Mouse (Mus musculus): ENCODE measurements around the gene Pkdrej. TPM values are rescaled to one million over a fixed set of nuclear protein-coding genes. Genes with fewer than 3 reads are reported as not detected.

Gene Pkdrej
- total and polyA plus RNA-seq, 2 experiments from 2014 or later, result 0.66 to 2.4 TPM

- DNase-seq (ENCODE audit: low spot score), result no peak
- no peaks in the 10 kb centered on the region for H3K27me3 ChIP-seq (ENCODE audit: control insufficient read depth, insufficient read depth, low read length)
- no peak overlapping the region for H3K4me3 ChIP-seq (ENCODE audit: low read depth, low read length)
- no peak overlapping the region for H3K27ac ChIP-seq (ENCODE audit: low read depth)
- H3K36me3 ChIP-seq (replicated peaks; ENCODE audit: control insufficient read depth, insufficient read depth, low read length), result no peaks in the 10 kb centered on the region
- no peak for TF ChIP-seq CTCF (IDR thresholded peaks at IDR 0.05; ENCODE audit: low read depth)
- TF ChIP-seq EP300 (IDR thresholded peaks at IDR 0.05; ENCODE audit: low read depth), result no peak
- WGBS, result 86% methylated on average over 8 of the region's 8 CpGs
- ATAC-seq (ENCODE audit: insufficient read depth, low read depth), result no peak
- no peak overlapping the region for H3K9ac ChIP-seq (replicated peaks; ENCODE audit: low read depth, low read length)
- H3K4me1 ChIP-seq (ENCODE audit: control insufficient read depth, insufficient read depth), result no peaks in the 10 kb centered on the region
- no peaks in the 10 kb centered on the region for H3K9me3 ChIP-seq (replicated peaks; ENCODE audit: control insufficient read depth, low read length)
- no peak overlapping the region for H3K4me2 ChIP-seq (ENCODE audit: low read depth, low read length)
Observed at GRCm38 (mm10) chr15:85768991-85769390, 52.5 kb downstream of the Pkdrej start.

GRCm38 (mm10) chr15:85766677-85767076 lies 54.9 kb downstream of the Pkdrej start:
- DNase-seq (ENCODE audit: low spot score), result no peak
- WGBS, result 84% methylated on average over 5 of the region's 5 CpGs
- no peak overlapping the region for H3K4me3 ChIP-seq (ENCODE audit: low read depth, low read length)
- H3K4me1 ChIP-seq (ENCODE audit: control insufficient read depth, insufficient read depth), result 0 out of 2 replicates have a peak, but pooled peaks cover 2% of the 10 kb centered on the region
- no peaks in the 10 kb centered on the region for H3K36me3 ChIP-seq (replicated peaks; ENCODE audit: control insufficient read depth, insufficient read depth, low read length)
- H3K9me3 ChIP-seq (replicated peaks; ENCODE audit: control insufficient read depth, low read length), result no peaks in the 10 kb centered on the region
- no peak overlapping the region for H3K9ac ChIP-seq (replicated peaks; ENCODE audit: low read depth, low read length)
- no peak overlapping the region for H3K27ac ChIP-seq (ENCODE audit: low read depth)
- no peak for TF ChIP-seq CTCF (IDR thresholded peaks at IDR 0.05; ENCODE audit: low read depth)
- no peak for TF ChIP-seq EP300 (IDR thresholded peaks at IDR 0.05; ENCODE audit: low read depth)
- no peak for ATAC-seq (ENCODE audit: insufficient read depth, low read depth)
- H3K4me2 ChIP-seq (ENCODE audit: low read depth, low read length), result no peak overlapping the region
- H3K27me3 ChIP-seq (ENCODE audit: control insufficient read depth, insufficient read depth, low read length), result no peaks in the 10 kb centered on the region

- 42% methylated on average over 3 of the region's 3 CpGs for WGBS
- DNase-seq (ENCODE audit: low spot score), result no peak
- no peak for TF ChIP-seq CTCF (IDR thresholded peaks at IDR 0.05; ENCODE audit: low read depth)
- TF ChIP-seq EP300 (IDR thresholded peaks at IDR 0.05; ENCODE audit: low read depth), result no peak
Observed at GRCm38 (mm10) chr15:85765022-85765421, 56.5 kb downstream of the Pkdrej start.

More at GRCm38 (mm10) chr15:85765022-85765421, 56.5 kb downstream of the Pkdrej start:
- Histone ChIP-seq H3K9me3 (replicated peaks; ENCODE audit: control insufficient read depth, low read length) (no peaks in the 10 kb centered on the region), H3K27ac (ENCODE audit: low read depth) (no peak overlapping the region), H3K36me3 (replicated peaks; ENCODE audit: control insufficient read depth, insufficient read depth, low read length) (no peaks in the 10 kb centered on the region), H3K9ac (replicated peaks; ENCODE audit: low read depth, low read length) (no peak overlapping the region), H3K4me2 (ENCODE audit: low read depth, low read length) (no peak overlapping the region), H3K4me1 (ENCODE audit: control insufficient read depth, insufficient read depth) (0 out of 2 replicates have a peak, but pooled peaks cover 2% of the 10 kb centered on the region), H3K27me3 (ENCODE audit: control insufficient read depth, insufficient read depth, low read length) (no peaks in the 10 kb centered on the region), H3K4me3 (ENCODE audit: low read depth, low read length) (no peak overlapping the region)
- ATAC-seq (ENCODE audit: insufficient read depth, low read depth), result no peak

Other genes with a start within 250 kb of the Pkdrej start
- gene Wnt7b, start 239.3 kb downstream of the Pkdrej start, total RNA-seq (2014; rRNA removed; ENCODE audit: low replicate concordance), result 0.81 and 2.6 TPM in 2 replicates
- 0.10 and 0.37 TPM in 2 replicates for gene Wnt7b, start 239.3 kb downstream of the Pkdrej start, polyA plus RNA-seq (2015; fragmentation: Nextera tagmentation; extraction: Ambion mirVana)
- gene Ppara, start 86.8 kb downstream of the Pkdrej start, total RNA-seq (2014; rRNA removed; ENCODE audit: low replicate concordance), result 11.6 and 18.5 TPM in 2 replicates
- 31.4 and 33.4 TPM in 2 replicates for gene Ppara, start 86.8 kb downstream of the Pkdrej start, polyA plus RNA-seq (2015; fragmentation: Nextera tagmentation; extraction: Ambion mirVana)
- gene Cdpf1, start 10.0 kb downstream of the Pkdrej start, total RNA-seq (2014; rRNA removed; ENCODE audit: low replicate concordance), result 31.0 and 96.8 TPM in 2 replicates
- 45.9 and 49.9 TPM in 2 replicates for gene Cdpf1, start 10.0 kb downstream of the Pkdrej start, polyA plus RNA-seq (2015; fragmentation: Nextera tagmentation; extraction: Ambion mirVana)
- gene Ttc38, start 10.6 kb upstream of the Pkdrej start, total RNA-seq (2014; rRNA removed; ENCODE audit: low replicate concordance), result 11.6 and 14.7 TPM in 2 replicates
- gene Ttc38, start 10.6 kb upstream of the Pkdrej start, polyA plus RNA-seq (2015; fragmentation: Nextera tagmentation; extraction: Ambion mirVana), result 6.9 and 7.6 TPM in 2 replicates
- 17.9 and 23.3 TPM in 2 replicates for gene Gtse1, start 38.0 kb upstream of the Pkdrej start, total RNA-seq (2014; rRNA removed; ENCODE audit: low replicate concordance)
- gene Gtse1, start 38.0 kb upstream of the Pkdrej start, polyA plus RNA-seq (2015; fragmentation: Nextera tagmentation; extraction: Ambion mirVana), result 6.3 and 6.7 TPM in 2 replicates
- gene Trmu, start 57.6 kb upstream of the Pkdrej start, total RNA-seq (2014; rRNA removed; ENCODE audit: low replicate concordance), result 20.3 and 35.0 TPM in 2 replicates
- gene Trmu, start 57.6 kb upstream of the Pkdrej start, polyA plus RNA-seq (2015; fragmentation: Nextera tagmentation; extraction: Ambion mirVana), result 34.3 and 35.4 TPM in 2 replicates
- 17.4 and 18.0 TPM in 2 replicates for gene Celsr1, start 212.0 kb upstream of the Pkdrej start, total RNA-seq (2014; rRNA removed; ENCODE audit: low replicate concordance)
- gene Celsr1, start 212.0 kb upstream of the Pkdrej start, polyA plus RNA-seq (2015; fragmentation: Nextera tagmentation; extraction: Ambion mirVana), result 0.80 and 0.97 TPM in 2 replicates
- 31.8 and 35.0 TPM in 2 replicates for gene Gramd4, start 236.0 kb upstream of the Pkdrej start, total RNA-seq (2014; rRNA removed; ENCODE audit: low replicate concordance)
- 15.4 and 16.2 TPM in 2 replicates for gene Gramd4, start 236.0 kb upstream of the Pkdrej start, polyA plus RNA-seq (2015; fragmentation: Nextera tagmentation; extraction: Ambion mirVana)

All from heart, postnatal 0 days (tissue).